Mouse (Mus musculus) kidney, postnatal 10 days (tissue): Measurements from ENCODE around the gene B3gnt8.

Source experiments
- DNase-seq: peaks from one replicate; pipeline ENCODE4 v3.0.0; 2021; ENCODE audit warnings: mixed read lengths

B3gnt8 gene

GRCm38 (mm10) chr7:25619722-25619991 lies 6.8 kb upstream of the B3gnt8 start:
- no peak for DNase-seq

- DNase-seq: peak; percentile 2
Measured at GRCm38 (mm10) chr7:25620101-25620500, 6.4 kb upstream of the B3gnt8 start.

DNA sequence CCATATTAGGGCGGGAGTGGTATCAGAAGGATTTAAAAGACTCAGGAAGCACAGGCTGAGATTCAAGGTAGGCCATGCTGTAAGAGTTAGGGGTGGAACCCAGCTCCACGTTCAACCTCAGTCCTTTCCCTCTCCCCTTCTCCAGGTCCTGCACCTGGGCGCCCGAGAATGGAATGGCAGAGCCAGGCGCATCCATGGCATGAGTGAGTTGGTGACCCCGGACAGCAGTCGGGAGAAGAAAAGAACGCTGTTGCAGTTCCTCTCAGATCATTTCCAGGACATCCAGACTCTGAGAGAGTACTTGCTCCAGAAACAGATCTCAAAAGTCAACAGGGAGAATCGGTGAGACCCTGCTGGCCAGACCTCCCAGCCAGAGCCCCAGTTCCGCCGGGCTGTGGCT lies 5.7 kb upstream of the B3gnt8 start:
- peak; percentile 4 for DNase-seq

GRCm38 (mm10) chr7:25623857-25624370 lies 2.5 kb upstream of the B3gnt8 start:
- DNase-seq: no peak

DNA sequence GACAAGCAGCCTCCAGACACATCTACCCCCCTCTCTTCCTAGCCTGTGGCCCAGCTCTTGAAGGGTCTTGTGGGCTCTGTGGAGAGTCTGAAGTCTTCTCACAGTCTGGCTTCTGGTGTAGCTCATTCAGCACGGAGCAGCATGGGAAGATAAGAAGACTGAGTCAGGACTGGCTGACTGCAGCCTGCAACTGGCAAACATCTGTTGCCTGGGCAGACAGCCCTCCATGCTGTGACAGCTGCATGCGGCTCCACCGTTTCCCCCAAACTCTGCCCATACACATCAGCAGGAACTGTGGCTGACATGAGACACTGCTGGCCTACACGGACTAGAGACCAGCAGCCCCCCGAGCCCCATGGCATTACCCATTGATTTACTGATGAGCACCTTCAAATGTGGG lies 1.6 kb upstream of the B3gnt8 start:
- no peak for DNase-seq

GRCm38 (mm10) chr7:25625594-25626250 lies 732 bp upstream of the B3gnt8 start:
- DNase-seq: peak; percentile 62

GRCm38 (mm10) chr7:25627431-25628322 lies 1.2 kb downstream of the B3gnt8 start:
- DNase-seq: peak; percentile 90

GRCm38 (mm10) chr7:25628323-25628620 lies 1.8 kb downstream of the B3gnt8 start:
- peak; percentile 56 for DNase-seq

DNA sequence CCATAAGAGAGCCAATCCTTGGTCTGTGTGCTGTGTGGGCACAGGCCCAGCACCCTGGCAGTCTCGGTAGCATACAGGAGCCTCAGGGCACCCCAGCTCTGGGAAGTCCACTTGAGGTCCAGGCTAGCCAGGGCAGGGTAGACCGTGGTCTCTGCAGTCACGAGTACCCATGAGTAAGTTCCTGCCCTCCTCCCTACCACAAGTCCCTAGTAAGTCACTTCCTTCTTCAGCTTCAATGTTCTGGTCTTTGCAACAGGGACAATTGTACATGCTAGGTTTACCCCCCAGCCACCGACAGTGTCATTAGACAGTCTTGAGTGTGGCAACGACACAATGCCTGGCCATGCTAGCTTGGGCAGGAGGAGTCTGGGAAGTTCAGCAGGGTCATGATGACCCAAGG lies 6.2 kb downstream of the B3gnt8 start:
- no peak for DNase-seq

GRCm38 (mm10) chr7:25636373-25636772 lies 9.9 kb downstream of the B3gnt8 start:
- DNase-seq: no peak

DNA sequence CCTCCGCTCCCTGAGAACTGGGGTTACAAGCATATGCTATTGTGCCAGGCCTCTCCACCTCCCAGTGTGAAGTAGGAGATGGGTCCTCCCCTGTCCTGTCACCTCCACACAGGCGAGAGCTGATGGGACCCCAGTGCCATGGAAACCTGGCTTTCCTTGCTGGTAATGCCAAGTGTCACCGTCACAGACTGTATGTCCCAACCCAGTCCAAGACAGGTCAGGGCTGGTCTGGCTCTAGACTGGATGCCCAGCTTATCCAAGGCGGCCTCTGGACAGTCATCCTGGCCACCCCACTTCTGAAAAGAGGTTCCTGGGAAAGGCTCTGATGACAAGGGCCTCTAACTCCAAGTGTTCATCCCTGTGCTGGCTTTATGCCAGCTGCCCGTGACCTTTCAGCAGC lies 10.6 kb downstream of the B3gnt8 start:
- DNase-seq: no peak

GRCm38 (mm10) chr7:25639754-25640153 lies 13.3 kb downstream of the B3gnt8 start:
- no peak for DNase-seq

DNA sequence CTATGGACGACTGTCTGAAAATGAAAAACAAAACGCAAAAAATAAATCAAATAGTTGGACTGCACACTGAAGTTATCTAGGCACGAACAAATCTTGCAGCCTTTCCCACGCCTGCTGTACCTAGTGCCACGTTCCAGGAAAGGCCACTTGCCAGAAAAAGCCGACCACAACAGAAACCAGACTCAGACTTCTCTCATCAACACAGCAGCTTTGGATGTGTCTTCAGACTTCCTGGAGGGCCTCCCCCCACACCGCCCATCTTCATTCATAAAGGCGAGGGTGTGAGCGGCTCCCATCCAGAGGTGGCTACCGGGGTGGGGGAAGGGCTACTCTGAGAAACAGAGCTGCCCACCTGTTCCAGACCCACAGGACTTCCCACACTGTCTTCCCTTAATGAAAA lies 17.7 kb downstream of the B3gnt8 start:
- no peak for DNase-seq

- DNase-seq: no peak
Measured at GRCm38 (mm10) chr7:25644631-25645030, 18.2 kb downstream of the B3gnt8 start.

- peak; percentile 36 for DNase-seq
Measured at GRCm38 (mm10) chr7:25645074-25645473, 18.6 kb downstream of the B3gnt8 start.

DNA sequence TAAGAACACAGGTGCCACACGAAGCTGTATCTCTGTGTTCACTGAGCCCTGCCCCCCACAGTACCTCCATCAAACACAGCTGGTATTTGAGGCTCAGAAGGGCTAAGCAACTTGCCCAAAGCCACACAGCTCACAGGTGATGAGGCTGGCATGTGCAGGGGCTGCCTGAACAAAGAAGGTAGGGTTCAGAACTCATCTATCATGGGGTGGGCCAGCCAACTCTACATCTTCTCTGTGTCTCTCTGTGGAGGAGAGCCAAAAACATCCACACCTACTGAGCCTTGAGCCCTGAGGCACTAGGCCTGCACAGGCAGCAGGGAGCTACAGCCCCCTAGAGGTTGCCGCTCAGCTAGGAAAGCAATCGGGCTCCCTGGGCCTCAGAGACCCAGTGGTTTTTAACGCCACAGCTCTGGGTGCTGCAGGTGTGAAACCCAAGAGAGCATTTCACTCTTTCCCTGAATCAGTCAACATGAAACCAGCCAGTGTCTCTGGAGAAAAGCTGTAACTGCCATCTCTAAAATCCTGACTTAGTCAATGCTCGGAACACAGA lies 21.2 kb downstream of the B3gnt8 start:
- DNase-seq: no peak

DNA sequence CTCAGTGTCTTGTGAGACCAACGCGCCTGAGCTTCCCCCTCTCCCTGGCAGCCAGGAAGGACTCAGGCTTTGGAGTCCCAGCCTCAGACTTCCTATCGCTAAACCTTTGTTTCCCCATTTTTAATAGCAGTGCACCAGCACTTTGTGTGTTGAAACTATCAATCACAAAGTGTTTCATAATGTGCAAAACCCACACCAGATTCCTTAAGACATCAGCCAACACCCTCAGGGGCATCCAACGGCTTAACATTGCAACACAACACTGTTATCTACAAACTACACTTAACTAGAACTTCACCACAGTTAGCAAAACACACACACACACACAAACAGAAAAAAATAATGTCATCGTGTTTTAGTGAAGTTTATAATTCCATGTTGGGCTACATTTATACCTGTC lies 23.4 kb downstream of the B3gnt8 start:
- no peak for DNase-seq

GRCm38 (mm10) chr7:25651281-25651680 lies 24.8 kb downstream of the B3gnt8 start:
- no peak for DNase-seq

GRCm38 (mm10) chr7:25652244-25652759 lies 25.8 kb downstream of the B3gnt8 start:
- no peak for DNase-seq

- DNase-seq: peak; percentile 48
Measured at GRCm38 (mm10) chr7:25655601-25656428, 29.4 kb downstream of the B3gnt8 start.

- DNase-seq: no peak
Measured at GRCm38 (mm10) chr7:25657785-25658184, 31.3 kb downstream of the B3gnt8 start.

DNA sequence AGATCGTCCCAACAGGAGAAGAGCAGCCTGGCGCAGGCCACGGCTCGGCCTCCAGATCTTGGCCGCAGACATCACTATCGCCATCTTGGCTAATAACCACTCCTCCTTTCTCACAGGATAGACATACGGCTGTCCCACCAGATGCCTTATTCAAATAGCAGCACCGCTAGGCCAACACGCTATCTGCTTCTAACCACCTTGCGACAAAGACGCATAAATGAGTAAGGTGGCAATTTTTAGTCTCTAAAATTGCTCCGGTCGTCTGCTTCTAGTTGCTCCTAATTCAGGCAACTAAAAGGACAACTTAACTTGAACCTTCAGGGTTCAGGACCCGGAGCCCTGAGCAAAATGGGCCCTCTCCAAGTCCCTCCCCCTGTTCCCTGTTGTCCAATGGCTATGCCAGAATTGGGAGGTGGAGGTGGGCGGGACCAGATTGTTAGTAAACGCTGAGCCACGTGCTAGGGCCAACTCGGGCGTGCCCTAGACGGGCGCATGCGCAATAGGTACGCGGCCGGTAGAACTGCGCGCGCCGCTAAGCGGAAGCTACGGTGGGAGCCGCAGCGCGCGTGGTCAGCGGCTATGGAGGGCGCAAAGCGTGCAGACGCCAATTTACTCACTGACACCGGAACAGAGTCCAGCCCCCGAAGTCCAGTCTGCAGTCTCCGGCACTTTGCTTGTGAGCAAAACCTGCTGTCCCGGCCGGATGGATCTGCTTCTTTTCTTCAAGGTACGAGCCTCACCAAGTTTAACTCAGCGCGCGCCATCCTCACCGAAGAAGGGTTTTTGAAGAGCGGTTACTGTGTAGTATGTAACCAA lies 32.4 kb downstream of the B3gnt8 start, which contains the start of the genes Bckdha and Exosc5:
Bckdha (minus strand) TSS at position 325 of the 816 bp plus-strand sequence.
Exosc5 (plus strand) TSS at position 508 of the 816 bp plus-strand sequence.
- DNase-seq: peak; percentile 99
